Mouse (Mus musculus) hindbrain, embryonic 12.5 days (tissue): Measurements from ENCODE around the gene Kcnj16. TPM values are rescaled to one million over a fixed set of nuclear protein-coding genes. Genes with fewer than 3 reads are reported as not detected.

Source experiments
- ATAC-seq: fragments of 200-750 bp; cut with Nextera tagmentation; 2 replicates; pipeline ENCODE4 v1.8.0; 2017; ENCODE audit warnings: moderate TSS enrichment; ENCODE audit not compliant: low FRiP score
- H3K27ac ChIP-seq: fragments of 300-500 bp; sonication (generic); 2 replicates; pipeline ENCODE4 v1.5.1; 2016; ENCODE audit warnings: mild to moderate bottlenecking
- H3K27me3 ChIP-seq: fragments of 300-500 bp; sonication (generic); 2 replicates; pipeline ENCODE4 v1.6.1; 2016; ENCODE audit warnings: mild to moderate bottlenecking
- H3K36me3 ChIP-seq: fragments of 300-500 bp; sonication (generic); 2 replicates; pipeline ENCODE4 v1.6.1; 2016; ENCODE audit warnings: mild to moderate bottlenecking
- H3K4me1 ChIP-seq: fragments of 300-500 bp; sonication (generic); 2 replicates; pipeline ENCODE4 v1.6.1; 2016
- H3K4me2 ChIP-seq: fragments of 300-500 bp; sonication (generic); replicated peaks from 2 replicates; pipeline ENCODE4 v1.6.1; 2016; ENCODE audit warnings: mild to moderate bottlenecking
- H3K4me3 ChIP-seq: fragments of 300-500 bp; sonication (generic); 2 replicates; pipeline ENCODE4 v1.5.1; 2016; ENCODE audit warnings: mild to moderate bottlenecking
- H3K9ac ChIP-seq: fragments of 300-500 bp; sonication (generic); 2 replicates; pipeline ENCODE4 v1.6.1; 2016; ENCODE audit warnings: mild to moderate bottlenecking, moderate library complexity
- H3K9me3 ChIP-seq: fragments of 300-500 bp; sonication (generic); replicated peaks from 2 replicates; pipeline ENCODE4 v1.6.1; 2016; ENCODE audit warnings: mild to moderate bottlenecking
- WGBS: fragments of 180-500 bp; shearing (Covaris S2); methylation state at CpG from one replicate; pipeline ENCODE4 v1.1.7; 2016; 5-methylcytosine and 5-hydroxymethylcytosine counted together
- polyA plus RNA-seq: library from polyadenylated mRNA; unstranded; fragments of >200 nt; fragmentation: Nextera tagmentation; extraction: Ambion mirVana; gene quantifications from 2 replicates; pipeline ENCODE4 v1.2.1, GENCODE M21; 2016

Kcnj16 gene
- 0.35 and 0.38 TPM in 2 replicates for polyA plus RNA-seq

GRCm38 (mm10) chr11:110967762-110968135 is at the start of gene Kcnj16:
Kcnj16 (plus strand) TSS chr11:110968033.
- H3K4me3 ChIP-seq, result no peak within 1 kb of the TSS
- no peak within 1 kb of the TSS for H3K4me2 ChIP-seq
- no peaks in the 10 kb centered on the region for H3K36me3 ChIP-seq
- H3K9ac ChIP-seq, result no peak within 1 kb of the TSS
- no peaks in the 10 kb centered on the region for H3K27me3 ChIP-seq
- H3K9me3 ChIP-seq, result no peaks in the 10 kb centered on the region
- H3K27ac ChIP-seq, result no peak within 1 kb of the TSS
- 75% methylated on average over 4 of the region's 4 CpGs for WGBS
- ATAC-seq, result no peak
- H3K4me1 ChIP-seq, result no peaks in the 10 kb centered on the region

GRCm38 (mm10) chr11:110918808-110919465 is 48.9 kb upstream of the Kcnj16 start:
- Histone ChIP-seq H3K27ac (no peak overlapping the region), H3K27me3 (no peaks in the 10 kb centered on the region), H3K36me3 (no peaks in the 10 kb centered on the region), H3K4me3 (no peak overlapping the region), H3K4me2 (no peak overlapping the region), H3K9me3 (no peaks in the 10 kb centered on the region), H3K4me1 (no peaks in the 10 kb centered on the region), H3K9ac (no peak overlapping the region)
- no peak for ATAC-seq
- 85% methylated on average over 5 of the region's 5 CpGs for WGBS

GRCm38 (mm10) chr11:110935699-110936098 is 32.1 kb upstream of the Kcnj16 start:
- Histone ChIP-seq H3K4me2 (no peak overlapping the region), H3K4me3 (no peak overlapping the region), H3K27me3 (no peaks in the 10 kb centered on the region), H3K4me1 (no peaks in the 10 kb centered on the region), H3K9me3 (no peaks in the 10 kb centered on the region), H3K9ac (no peak overlapping the region), H3K36me3 (no peaks in the 10 kb centered on the region), H3K27ac (no peak overlapping the region)
- WGBS, result 78% methylated on average over 3 of the region's 3 CpGs
- no peak for ATAC-seq

- WGBS, result 44% methylated on average over 3 of the region's 3 CpGs
- H3K4me1 ChIP-seq, result no peaks in the 10 kb centered on the region
- H3K27ac ChIP-seq, result no peak overlapping the region
- no peak overlapping the region for H3K4me3 ChIP-seq
- ATAC-seq, result no peak
- H3K4me2 ChIP-seq, result no peak overlapping the region
- no peak overlapping the region for H3K9ac ChIP-seq
- no peaks in the 10 kb centered on the region for H3K36me3 ChIP-seq
- H3K9me3 ChIP-seq, result no peaks in the 10 kb centered on the region
- H3K27me3 ChIP-seq, result no peaks in the 10 kb centered on the region
Observed at GRCm38 (mm10) chr11:110942280-110942679, 25.6 kb upstream of the Kcnj16 start.

GRCm38 (mm10) chr11:110942695-110943135 is 25.1 kb upstream of the Kcnj16 start:
- H3K9me3 ChIP-seq, result no peaks in the 10 kb centered on the region
- no peak overlapping the region for H3K4me2 ChIP-seq
- ATAC-seq, result no peak
- H3K4me1 ChIP-seq, result no peaks in the 10 kb centered on the region
- WGBS, result 55% methylated on average over 6 of the region's 6 CpGs
- H3K4me3 ChIP-seq, result no peak overlapping the region
- H3K36me3 ChIP-seq, result no peaks in the 10 kb centered on the region
- no peaks in the 10 kb centered on the region for H3K27me3 ChIP-seq
- H3K27ac ChIP-seq, result no peak overlapping the region
- H3K9ac ChIP-seq, result no peak overlapping the region

GRCm38 (mm10) chr11:110956665-110957064 is 11.2 kb upstream of the Kcnj16 start:
- Histone ChIP-seq H3K4me1 (0 out of 2 replicates have a peak, but pooled peaks cover 3% of the 10 kb centered on the region), H3K4me2 (no peak overlapping the region), H3K27ac (no peak overlapping the region), H3K9ac (no peak overlapping the region), H3K36me3 (no peaks in the 10 kb centered on the region), H3K27me3 (no peaks in the 10 kb centered on the region), H3K9me3 (no peaks in the 10 kb centered on the region), H3K4me3 (no peak overlapping the region)
- no peak for ATAC-seq
- WGBS, result 62% methylated on average over 7 of the region's 7 CpGs

- no peak overlapping the region for H3K27ac ChIP-seq
- H3K27me3 ChIP-seq, result no peaks in the 10 kb centered on the region
- WGBS, result 31% methylated on average over 5 of the region's 5 CpGs
- no peak overlapping the region for H3K9ac ChIP-seq
- no peaks in the 10 kb centered on the region for H3K36me3 ChIP-seq
- no peaks in the 10 kb centered on the region for H3K9me3 ChIP-seq
- 0 out of 2 replicates have a peak, but pooled peaks cover 4% of the 10 kb centered on the region for H3K4me1 ChIP-seq
- no peak overlapping the region for H3K4me2 ChIP-seq
- H3K4me3 ChIP-seq, result no peak overlapping the region
- no peak for ATAC-seq
Observed at GRCm38 (mm10) chr11:110961592-110962021, 6.2 kb upstream of the Kcnj16 start.

GRCm38 (mm10) chr11:110967019-110967761 is 643 bp upstream of the Kcnj16 start:
- H3K4me2 ChIP-seq, result no peak overlapping the region
- H3K27me3 ChIP-seq, result no peaks in the 10 kb centered on the region
- H3K9me3 ChIP-seq, result no peaks in the 10 kb centered on the region
- H3K4me3 ChIP-seq, result no peak overlapping the region
- ATAC-seq, result no peak
- no peak overlapping the region for H3K27ac ChIP-seq
- H3K4me1 ChIP-seq, result no peaks in the 10 kb centered on the region
- no peaks in the 10 kb centered on the region for H3K36me3 ChIP-seq
- WGBS, result 80% methylated on average over 11 of the region's 11 CpGs
- no peak overlapping the region for H3K9ac ChIP-seq

GRCm38 (mm10) chr11:110968901-110969300 is 1.1 kb downstream of the Kcnj16 start:
- Histone ChIP-seq H3K9me3 (no peaks in the 10 kb centered on the region), H3K4me1 (no peaks in the 10 kb centered on the region), H3K4me2 (no peak overlapping the region), H3K27me3 (no peaks in the 10 kb centered on the region), H3K9ac (no peak overlapping the region), H3K36me3 (no peaks in the 10 kb centered on the region), H3K27ac (no peak overlapping the region), H3K4me3 (no peak overlapping the region)
- ATAC-seq, result no peak

GRCm38 (mm10) chr11:110985508-110985907 is 17.7 kb downstream of the Kcnj16 start:
- WGBS, result 83% methylated on average over 1 of the region's 1 CpGs
- H3K36me3 ChIP-seq, result no peaks in the 10 kb centered on the region
- no peaks in the 10 kb centered on the region for H3K4me1 ChIP-seq
- no peaks in the 10 kb centered on the region for H3K27me3 ChIP-seq
- H3K4me2 ChIP-seq, result no peak overlapping the region
- no peak for ATAC-seq
- no peak overlapping the region for H3K9ac ChIP-seq
- H3K27ac ChIP-seq, result no peak overlapping the region
- H3K4me3 ChIP-seq, result no peak overlapping the region
- H3K9me3 ChIP-seq, result no peaks in the 10 kb centered on the region

GRCm38 (mm10) chr11:110985949-110986348 is 18.1 kb downstream of the Kcnj16 start:
- ATAC-seq, result no peak
- Histone ChIP-seq H3K4me1 (no peaks in the 10 kb centered on the region), H3K4me2 (no peak overlapping the region), H3K4me3 (no peak overlapping the region), H3K36me3 (no peaks in the 10 kb centered on the region), H3K9me3 (no peaks in the 10 kb centered on the region), H3K27ac (no peak overlapping the region), H3K9ac (no peak overlapping the region), H3K27me3 (no peaks in the 10 kb centered on the region)
- 35% methylated on average over 3 of the region's 3 CpGs for WGBS

- H3K9me3 ChIP-seq, result no peaks in the 10 kb centered on the region
- no peaks in the 10 kb centered on the region for H3K4me1 ChIP-seq
- no peak overlapping the region for H3K4me3 ChIP-seq
- no peak for ATAC-seq
- H3K27me3 ChIP-seq, result no peaks in the 10 kb centered on the region
- no peak overlapping the region for H3K4me2 ChIP-seq
- no peak overlapping the region for H3K9ac ChIP-seq
- no peaks in the 10 kb centered on the region for H3K36me3 ChIP-seq
- 71% methylated on average over 4 of the region's 4 CpGs for WGBS
- H3K27ac ChIP-seq, result no peak overlapping the region
Observed at GRCm38 (mm10) chr11:110993616-110994015, 25.8 kb downstream of the Kcnj16 start.

- 55% methylated on average over 9 of the region's 9 CpGs for WGBS
- Histone ChIP-seq H3K36me3 (no peaks in the 10 kb centered on the region), H3K9me3 (no peaks in the 10 kb centered on the region), H3K9ac (no peak overlapping the region), H3K4me3 (no peak overlapping the region), H3K27me3 (no peaks in the 10 kb centered on the region), H3K4me1 (no peaks in the 10 kb centered on the region), H3K4me2 (no peak overlapping the region), H3K27ac (no peak overlapping the region)
- ATAC-seq, result no peak
Observed at GRCm38 (mm10) chr11:110997211-110997610, 29.4 kb downstream of the Kcnj16 start.
